Mouse (Mus musculus): Measurements from ENCODE around the gene Phf19. TPM values are rescaled to one million over a fixed set of nuclear protein-coding genes. Genes with fewer than 3 reads are reported as not detected.

Phf19 gene
- polyA plus RNA-seq, 1 experiment, result 4.3 TPM

DNA sequence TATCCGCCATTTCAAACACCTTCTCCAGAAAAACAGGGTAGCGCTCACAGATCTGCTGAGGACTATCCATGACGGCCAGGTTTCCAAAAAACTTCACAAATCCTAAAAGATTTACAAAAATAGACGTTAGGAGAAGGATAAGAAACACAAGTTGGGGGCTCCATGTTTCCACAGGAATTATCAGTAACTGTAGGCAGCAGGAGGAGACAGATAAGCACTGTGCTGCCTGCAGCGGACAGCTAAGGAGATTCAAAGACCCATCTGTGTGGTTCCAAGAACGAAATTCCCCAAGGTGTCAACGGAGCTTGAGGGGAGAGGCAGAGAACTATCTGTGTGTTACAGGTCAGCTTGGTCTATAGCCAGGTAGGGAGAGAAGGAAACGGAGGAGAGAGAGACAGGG is 56.1 kb downstream of the Phf19 start:
- Histone ChIP-seq H3K79me2 (ENCODE audit: control insufficient read depth, insufficient read depth) (no peaks in the 10 kb centered on the region), H3K36me3 (ENCODE audit: control insufficient read depth, insufficient read depth) (peaks cover 83% of the 10 kb centered on the region), H3K27me3 (ENCODE audit: control insufficient read depth, insufficient read depth, insufficient read length) (no peaks in the 10 kb centered on the region), H3K4me3 (no peak overlapping the region), H3K4me2 (ENCODE audit: low read depth) (no peak overlapping the region), H3ac (ENCODE audit: control insufficient read depth, insufficient read length) (no peak overlapping the region)
- TF ChIP-seq USF1 (IDR thresholded peaks at IDR 0.05; ENCODE audit: low read depth) (no peak), POLR2A (IDR thresholded peaks at IDR 0.05; ENCODE audit: insufficient read length, low read depth) (no peak), MYOD1 (IDR thresholded peaks at IDR 0.05; ENCODE audit: control insufficient read depth in 1 of 3, insufficient read length in 2 of 3, low read depth in 2 of 3) (no peak), TCF12 (IDR thresholded peaks at IDR 0.05; ENCODE audit: insufficient read depth, poor library complexity, severe bottlenecking) (no peak), SRF (IDR thresholded peaks at IDR 0.05; ENCODE audit: control insufficient read depth, insufficient read length, low read depth) (no peak), MAX (IDR thresholded peaks at IDR 0.05; ENCODE audit: low read depth) (no peak), MYOG (IDR thresholded peaks at IDR 0.05; ENCODE audit: control insufficient read depth in 1 of 3, insufficient read depth in 1 of 3, insufficient read length in 2 of 3, low read depth in 2 of 3) (no peak), POLR2AphosphoS2 (IDR thresholded peaks at IDR 0.05; ENCODE audit: insufficient read length, low read depth) (no peak), E2F4 (IDR thresholded peaks at IDR 0.05; ENCODE audit: insufficient read depth) (no peak), CEBPB (IDR thresholded peaks at IDR 0.05; ENCODE audit: insufficient read depth, poor library complexity, severe bottlenecking) (no peak), REST (IDR thresholded peaks at IDR 0.05; ENCODE audit: insufficient read depth, insufficient read length) (no peak), TCF3 (IDR thresholded peaks at IDR 0.05; ENCODE audit: insufficient read length, low read depth) (no peak)

DNA sequence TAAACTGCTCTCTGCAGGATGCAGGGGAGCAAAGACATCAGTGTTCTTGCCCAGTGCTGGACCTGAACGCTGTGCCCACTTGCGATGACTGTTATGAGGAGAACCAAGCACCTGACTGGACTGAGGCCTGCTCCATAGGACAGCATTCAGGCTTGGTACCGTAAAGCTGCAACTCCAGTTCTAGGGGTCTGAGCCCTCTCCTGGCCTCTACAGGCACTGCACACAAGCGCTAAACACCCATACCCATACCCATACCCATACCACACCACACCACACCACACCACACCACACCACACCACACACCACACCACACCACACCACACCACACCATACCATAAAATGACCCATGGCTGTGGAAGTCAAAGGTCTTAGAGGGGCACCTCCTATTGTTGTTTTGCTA is 58.6 kb downstream of the Phf19 start:
- TF ChIP-seq E2F4 (IDR thresholded peaks at IDR 0.05; ENCODE audit: insufficient read depth), result no peak
- TF ChIP-seq TCF12 (IDR thresholded peaks at IDR 0.05; ENCODE audit: insufficient read depth, poor library complexity, severe bottlenecking), result no peak
- no peak for TF ChIP-seq SRF (IDR thresholded peaks at IDR 0.05; ENCODE audit: control insufficient read depth, insufficient read length, low read depth)
- no peak for TF ChIP-seq POLR2A (IDR thresholded peaks at IDR 0.05; ENCODE audit: insufficient read length, low read depth)
- no peak for TF ChIP-seq REST (IDR thresholded peaks at IDR 0.05; ENCODE audit: insufficient read depth, insufficient read length)
- no peak for TF ChIP-seq MYOG (IDR thresholded peaks at IDR 0.05; ENCODE audit: control insufficient read depth in 1 of 3, insufficient read depth in 1 of 3, insufficient read length in 2 of 3, low read depth in 2 of 3)
- TF ChIP-seq CEBPB (IDR thresholded peaks at IDR 0.05; ENCODE audit: insufficient read depth, poor library complexity, severe bottlenecking), result no peak
- H3K4me2 ChIP-seq (ENCODE audit: low read depth), result no peak overlapping the region
- no peak overlapping the region for H3K4me3 ChIP-seq
- H3K79me2 ChIP-seq (ENCODE audit: control insufficient read depth, insufficient read depth), result no peaks in the 10 kb centered on the region
- peaks cover 93% of the 10 kb centered on the region for H3K36me3 ChIP-seq (ENCODE audit: control insufficient read depth, insufficient read depth)
- H3ac ChIP-seq (ENCODE audit: control insufficient read depth, insufficient read length), result no peak overlapping the region
- H3K27me3 ChIP-seq (ENCODE audit: control insufficient read depth, insufficient read depth, insufficient read length), result no peaks in the 10 kb centered on the region

DNA sequence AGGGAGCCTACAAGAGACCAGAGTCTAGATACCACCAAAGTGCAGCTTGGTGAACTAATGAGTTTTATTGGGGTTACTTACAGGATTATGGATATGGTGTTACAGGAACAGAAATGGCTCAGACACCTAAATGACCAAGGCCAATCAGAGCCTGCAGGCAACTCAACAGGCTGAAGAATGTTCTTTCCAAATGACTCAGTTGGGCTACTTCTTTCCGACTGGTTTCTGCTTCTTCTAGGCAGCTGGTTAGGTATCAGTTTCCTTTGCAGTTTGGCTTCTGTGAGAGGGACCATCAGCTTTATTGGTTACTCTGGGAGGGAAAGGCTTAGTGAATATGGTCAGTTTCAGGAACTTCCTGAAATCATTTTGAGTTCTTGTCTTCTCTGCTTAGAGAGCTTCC is 66.1 kb downstream of the Phf19 start:
- Histone ChIP-seq H3K4me2 (ENCODE audit: low read depth) (no peak overlapping the region), H3K36me3 (ENCODE audit: control insufficient read depth, insufficient read depth) (peaks cover 27% of the 10 kb centered on the region), H3K79me2 (ENCODE audit: control insufficient read depth, insufficient read depth) (no peaks in the 10 kb centered on the region), H3ac (ENCODE audit: control insufficient read depth, insufficient read length) (no peak overlapping the region), H3K27me3 (ENCODE audit: control insufficient read depth, insufficient read depth, insufficient read length) (no peaks in the 10 kb centered on the region), H3K4me3 (no peak overlapping the region)
- TF ChIP-seq USF1 (IDR thresholded peaks at IDR 0.05; ENCODE audit: low read depth) (no peak), MYOD1 (IDR thresholded peaks at IDR 0.05; ENCODE audit: control insufficient read depth in 1 of 3, insufficient read length in 2 of 3, low read depth in 2 of 3) (no peak), MAX (IDR thresholded peaks at IDR 0.05; ENCODE audit: low read depth) (no peak), REST (IDR thresholded peaks at IDR 0.05; ENCODE audit: insufficient read depth, insufficient read length) (no peak)

Other genes with a start within 250 kb of the Phf19 start
- 28.3 TPM for gene Gapvd1, start 158.8 kb downstream of the Phf19 start, polyA plus RNA-seq (2012; fragmentation: generic; extraction: Trizol)
- 451 TPM for gene Hspa5, start 142.1 kb downstream of the Phf19 start, polyA plus RNA-seq (2012; fragmentation: generic; extraction: Trizol)
- gene Rabepk, start 114.1 kb downstream of the Phf19 start, polyA plus RNA-seq (2012; fragmentation: generic; extraction: Trizol), result 65.3 TPM
- 43.9 TPM for gene Fbxw2, start 87.7 kb downstream of the Phf19 start, polyA plus RNA-seq (2012; fragmentation: generic; extraction: Trizol)
- not detected for gene Gm34653, start 81.0 kb downstream of the Phf19 start, polyA plus RNA-seq (2012; fragmentation: generic; extraction: Trizol)
- gene Cutal, start 39.6 kb downstream of the Phf19 start, polyA plus RNA-seq (2012; fragmentation: generic; extraction: Trizol), result not detected
- gene Psmd5, start 39.1 kb downstream of the Phf19 start, polyA plus RNA-seq (2012; fragmentation: generic; extraction: Trizol), result 27.2 TPM
- gene Traf1, start 47.7 kb upstream of the Phf19 start, polyA plus RNA-seq (2012; fragmentation: generic; extraction: Trizol), result 1.1 TPM
- not detected for gene Hc, start 147.4 kb upstream of the Phf19 start, polyA plus RNA-seq (2012; fragmentation: generic; extraction: Trizol)
- 0.05 TPM for gene AI182371, start 187.5 kb upstream of the Phf19 start, polyA plus RNA-seq (2012; fragmentation: generic; extraction: Trizol)
- gene Cntrl, start 195.5 kb upstream of the Phf19 start, polyA plus RNA-seq (2012; fragmentation: generic; extraction: Trizol), result 2.6 TPM